Mouse (Mus musculus): ENCODE results near the gene Trim45.

Gene Trim45

DNA sequence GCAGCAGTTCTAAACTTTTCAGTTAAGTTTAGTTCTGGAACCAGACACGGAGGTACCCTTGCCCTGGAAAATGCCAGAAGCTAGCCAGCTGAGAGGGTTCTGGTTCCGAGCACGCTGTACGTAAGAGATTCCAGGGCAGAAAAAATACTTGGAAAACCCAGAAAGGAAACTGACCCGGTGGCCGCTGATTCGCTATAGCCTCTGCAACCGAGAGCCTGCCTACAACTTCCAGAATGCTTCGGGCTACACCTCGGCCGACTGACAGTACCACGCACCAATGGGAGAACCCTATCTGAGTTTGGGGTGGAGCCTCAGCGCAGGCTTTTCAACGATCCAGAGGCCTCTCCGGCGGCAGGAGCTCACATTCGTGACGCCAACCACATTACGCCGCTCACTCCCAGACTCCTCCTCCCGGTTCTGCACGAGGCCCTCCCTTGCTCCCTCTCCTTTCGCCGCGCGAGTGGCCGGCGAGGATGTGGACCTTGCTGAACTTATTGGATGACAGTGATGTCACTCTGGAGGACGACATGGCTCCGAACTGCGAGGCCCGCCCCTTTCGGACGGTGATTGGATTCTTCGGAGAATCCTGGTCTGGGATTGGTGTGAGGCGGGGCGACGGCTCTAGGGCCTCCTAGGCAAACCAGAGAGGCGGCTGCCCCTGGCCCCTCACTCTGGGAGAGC, at the start of gene Trim45:
Gene Trim45 (plus strand): TSS at position 378 of the 681 bp plus-strand sequence.
- peak; percentile 94 to 98 for DNase-seq (ENCODE audit: low spot score in 2 of 2)

DNA sequence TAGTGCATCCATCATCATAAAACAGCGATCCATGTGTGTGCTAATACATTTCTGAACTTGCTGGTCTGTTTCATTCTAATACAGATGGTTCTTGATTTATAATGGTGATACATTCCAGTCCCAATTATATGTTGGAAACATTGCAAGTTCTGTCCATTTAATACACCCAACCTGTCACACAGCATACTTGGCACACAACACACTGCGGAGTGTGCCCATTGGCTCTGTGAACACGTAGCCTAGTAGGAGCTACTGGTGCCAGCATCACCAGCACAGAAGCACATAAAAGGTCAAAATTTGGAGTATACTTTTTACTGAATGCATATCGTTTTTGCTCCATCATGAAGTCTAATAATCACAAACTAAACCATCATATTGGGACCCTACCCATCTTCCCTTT, 44.9 kb upstream of the Trim45 start:
- no peak for DNase-seq (ENCODE audit: low spot score in 2 of 2)

DNA sequence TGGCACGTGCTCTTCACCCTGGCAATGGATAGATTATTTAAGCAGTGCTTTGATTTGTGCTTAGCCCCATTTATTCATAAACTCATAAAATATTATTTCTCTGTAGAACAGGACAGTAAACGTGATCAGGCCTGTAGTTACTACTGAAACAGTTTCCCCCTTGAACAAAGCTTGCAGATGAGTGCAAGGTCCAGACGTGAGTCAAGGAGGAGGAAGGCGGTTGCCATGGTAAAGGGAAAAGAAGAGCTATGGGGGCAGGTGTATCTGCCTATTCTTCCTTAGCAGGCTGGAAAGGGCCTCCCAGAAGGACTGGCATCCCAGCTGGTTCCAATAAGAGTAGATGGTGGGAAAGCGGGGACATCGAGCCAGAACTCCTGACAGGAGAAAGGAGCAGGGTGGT, 40.6 kb upstream of the Trim45 start:
- no peak for DNase-seq (ENCODE audit: low spot score in 2 of 2)

DNA sequence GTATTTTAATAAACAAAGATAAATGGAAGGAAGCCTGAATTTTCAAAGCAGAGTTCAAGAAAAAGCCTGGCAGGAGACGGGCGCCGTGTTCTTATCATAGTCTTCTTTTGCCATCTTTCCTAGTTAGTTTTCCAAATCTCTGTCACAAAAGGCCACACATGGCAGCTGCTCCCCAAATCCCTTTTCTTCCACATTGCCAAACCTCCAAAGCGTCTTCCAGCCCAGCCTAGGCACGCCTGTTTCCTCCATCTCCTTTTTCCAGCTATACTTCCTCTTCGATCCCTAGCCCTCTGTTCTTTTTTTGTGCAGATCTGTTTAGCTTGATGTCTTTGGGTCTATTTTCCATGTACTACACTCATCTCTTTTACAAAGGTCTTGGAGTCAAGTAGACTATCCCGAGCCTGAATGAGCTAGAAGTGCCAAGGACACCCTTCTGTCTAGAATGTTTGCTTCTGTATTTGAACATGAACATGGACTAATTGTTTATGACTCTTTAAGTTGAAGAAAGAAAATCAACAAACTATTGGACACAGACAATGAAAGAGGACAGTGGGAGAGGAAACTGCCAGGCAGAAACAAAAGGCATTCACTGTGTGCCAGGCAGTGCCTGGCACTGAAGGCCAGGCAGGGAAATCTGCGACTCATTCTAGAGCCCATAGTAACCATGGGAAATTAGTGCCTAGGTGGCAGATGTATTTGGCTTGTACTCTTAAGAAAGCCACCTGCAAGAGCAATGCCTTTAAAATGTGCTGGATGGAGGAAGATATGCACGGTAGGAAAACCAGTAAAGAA, 40.0 kb upstream of the Trim45 start:
- no peak for DNase-seq (ENCODE audit: low spot score in 2 of 2)

DNA sequence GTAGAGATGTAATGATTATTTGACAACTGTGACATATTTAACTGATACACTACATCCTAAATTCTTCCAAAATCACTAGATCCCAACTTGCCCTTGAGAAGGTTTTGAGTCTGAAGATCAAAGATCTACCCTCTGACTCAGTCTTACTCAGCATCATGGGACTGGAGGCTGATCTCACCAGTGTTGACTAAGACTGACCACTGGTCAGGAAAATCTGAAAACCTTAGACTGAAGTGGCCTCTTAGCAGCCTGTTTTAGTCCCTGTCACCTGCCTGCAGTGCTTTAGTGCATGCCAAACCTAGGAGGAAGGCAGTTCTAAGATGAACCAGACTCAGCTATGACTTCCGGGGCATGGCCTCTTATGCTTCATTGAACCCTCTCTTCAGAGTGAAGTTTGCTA, 32.8 kb upstream of the Trim45 start:
- DNase-seq (ENCODE audit: low spot score in 2 of 2), result no peak

DNA sequence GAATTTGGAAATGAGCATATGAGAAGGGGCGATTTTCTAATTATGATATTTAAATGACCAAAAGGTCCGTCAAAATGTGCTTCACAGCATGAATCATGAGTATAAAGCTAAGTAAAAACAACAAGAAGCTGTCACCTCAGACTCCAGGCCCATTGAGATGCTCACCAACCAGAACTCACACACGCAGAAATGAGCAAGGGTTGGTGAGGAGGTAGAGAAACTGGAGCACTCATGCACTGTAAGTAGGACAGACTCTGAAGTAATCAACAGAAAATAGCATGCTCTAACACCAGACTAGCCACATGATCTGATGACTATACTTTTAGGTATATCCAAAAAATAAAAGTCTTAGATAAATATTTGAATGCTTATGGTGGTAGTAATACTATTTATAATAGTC, 31.6 kb upstream of the Trim45 start:
- DNase-seq (ENCODE audit: low spot score in 2 of 2), result no peak

DNA sequence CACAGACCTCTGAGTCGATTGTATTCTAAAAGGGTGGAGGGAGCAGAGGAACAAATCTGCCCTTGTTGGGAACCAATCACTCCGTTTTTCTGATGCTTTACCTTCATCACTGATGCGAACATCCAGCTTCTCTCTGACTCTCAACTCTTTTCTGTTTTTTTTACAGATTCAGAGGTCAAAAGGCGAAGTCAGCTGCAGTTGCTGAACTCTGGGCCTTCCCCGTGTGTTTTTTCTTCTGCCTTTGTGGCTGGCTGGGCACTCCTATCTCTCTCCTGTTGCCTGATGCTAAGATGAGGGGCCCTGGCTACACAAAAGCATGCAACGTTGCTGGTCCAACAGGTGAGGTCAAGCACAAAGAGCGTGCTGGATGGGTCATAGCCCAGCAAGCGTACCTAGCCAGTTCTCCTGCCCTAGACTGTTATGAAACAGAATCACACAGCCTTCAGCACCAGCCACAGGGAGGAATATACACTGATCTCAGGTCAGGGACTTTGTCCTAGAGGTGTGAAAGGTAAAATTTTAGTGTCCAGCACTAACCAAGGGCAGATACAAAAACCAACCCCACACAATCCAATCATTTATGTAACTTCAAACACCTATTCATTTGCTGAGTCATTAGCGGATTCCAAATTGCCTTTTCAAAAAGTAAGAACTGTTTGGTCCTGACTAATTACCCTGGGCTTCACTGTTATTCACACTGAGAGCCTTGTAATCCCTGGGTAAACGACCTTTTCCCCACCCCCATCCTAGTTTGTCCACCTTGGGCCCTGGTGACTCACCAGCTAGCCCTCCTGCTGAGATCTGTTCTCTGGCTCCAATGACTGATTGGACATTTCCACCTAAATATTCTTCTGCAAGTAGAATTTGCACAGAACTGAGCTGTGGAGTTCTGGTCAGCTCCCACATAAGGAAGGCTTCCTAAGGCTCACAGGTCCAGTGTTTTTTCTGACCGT, 29.3 kb upstream of the Trim45 start:
- DNase-seq (ENCODE audit: low spot score in 2 of 2), result no peak

DNA sequence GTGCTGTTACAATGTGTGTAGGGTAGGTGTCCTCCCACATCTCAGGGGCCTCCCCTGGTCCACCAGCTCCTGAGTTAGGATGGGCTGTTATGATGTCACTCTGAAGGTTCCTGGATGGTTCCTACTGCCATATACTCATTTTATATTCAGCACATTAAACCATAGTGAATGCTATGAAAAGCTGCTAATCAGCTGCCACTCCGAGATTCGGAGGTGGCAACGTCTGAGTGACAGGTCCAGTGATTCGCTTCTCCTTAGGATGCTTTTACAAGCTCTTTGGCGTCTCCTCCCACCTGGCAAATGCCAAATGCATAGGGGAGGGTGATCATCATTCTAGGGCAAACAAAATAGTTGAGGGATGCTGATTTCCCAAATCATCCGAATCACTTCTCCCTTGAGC, 26.5 kb upstream of the Trim45 start:
- DNase-seq (ENCODE audit: low spot score in 2 of 2), result no peak

DNA sequence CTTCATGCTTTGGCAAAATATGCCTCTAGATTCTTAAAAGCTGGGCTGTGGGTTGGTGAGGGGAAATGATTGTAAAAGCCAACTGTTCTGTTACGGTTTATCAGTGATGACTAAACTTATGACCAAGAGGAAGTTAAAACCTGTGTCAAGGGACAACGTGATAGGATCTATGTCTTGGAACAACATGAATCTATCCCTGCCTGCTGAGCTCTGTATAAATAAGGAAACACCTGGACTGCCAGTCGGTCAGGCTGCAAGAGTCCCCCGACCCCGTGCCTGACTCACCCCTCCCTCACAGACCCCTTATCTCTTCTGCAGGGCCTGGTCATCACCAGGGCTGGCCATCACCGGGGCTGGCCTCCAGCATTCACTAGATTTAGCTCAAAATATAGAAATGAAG, 15.9 kb upstream of the Trim45 start:
- DNase-seq (ENCODE audit: low spot score in 2 of 2), result no peak

DNA sequence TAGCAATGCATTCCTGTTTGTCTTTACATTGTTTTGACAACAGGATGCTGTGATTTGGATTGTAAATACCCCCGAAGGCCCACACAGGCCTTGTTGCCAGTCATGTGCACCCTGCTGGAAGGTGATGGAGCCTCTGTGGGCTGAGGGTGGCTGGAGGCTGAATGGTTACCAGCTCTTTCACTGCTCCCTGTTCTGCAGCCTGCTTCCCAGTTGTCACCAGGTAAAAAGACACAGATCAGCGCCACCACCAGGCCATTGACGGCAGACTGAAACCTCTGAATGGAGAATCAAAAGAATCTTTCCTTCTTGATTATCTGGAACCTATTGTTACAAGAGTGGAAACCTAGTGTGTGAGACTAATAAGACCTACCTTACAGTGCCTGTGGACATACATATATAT, 15.1 kb upstream of the Trim45 start:
- peak in 1 of 2 experiments; percentile 11 for DNase-seq (ENCODE audit: low spot score in 2 of 2)

DNA sequence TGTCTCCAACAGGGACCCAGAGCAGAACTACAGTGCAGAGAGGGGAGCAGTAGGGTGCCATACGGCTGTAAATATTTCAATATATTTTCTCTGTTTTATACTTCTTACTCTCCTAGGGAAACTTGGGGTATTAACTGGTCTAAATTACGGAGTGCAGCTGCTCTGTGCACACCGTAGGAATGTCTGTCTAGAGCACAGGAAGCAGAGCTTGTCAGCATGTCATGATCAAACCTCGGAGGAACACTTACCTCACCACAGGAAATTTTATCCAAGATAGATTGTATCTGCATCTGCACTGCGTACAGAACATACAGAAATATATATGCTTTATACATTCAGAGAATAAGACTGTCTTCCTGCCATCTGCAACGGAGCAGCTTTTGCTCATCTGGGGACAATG, 13.4 kb upstream of the Trim45 start:
- DNase-seq (ENCODE audit: low spot score in 2 of 2), result no peak

DNA sequence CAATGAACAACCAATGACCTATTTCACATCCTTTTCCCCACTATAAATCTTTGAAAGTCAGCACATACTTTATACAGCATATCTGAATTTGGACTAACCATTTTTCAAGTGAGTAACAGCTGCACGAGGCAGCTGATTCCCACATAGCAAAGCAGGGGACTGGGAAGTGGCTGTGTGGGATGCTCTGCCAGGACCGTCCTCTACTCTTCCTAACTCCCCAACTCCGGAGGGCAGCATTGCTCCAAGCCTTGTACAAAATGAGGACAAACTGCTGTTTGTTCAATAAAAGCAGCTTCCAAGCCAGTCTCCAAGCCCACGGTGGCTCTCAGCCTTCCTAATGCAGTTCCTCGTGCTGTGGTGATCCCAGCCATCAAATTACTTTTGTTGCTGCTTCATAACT, 11.4 kb upstream of the Trim45 start:
- no peak for DNase-seq (ENCODE audit: low spot score in 2 of 2)

DNA sequence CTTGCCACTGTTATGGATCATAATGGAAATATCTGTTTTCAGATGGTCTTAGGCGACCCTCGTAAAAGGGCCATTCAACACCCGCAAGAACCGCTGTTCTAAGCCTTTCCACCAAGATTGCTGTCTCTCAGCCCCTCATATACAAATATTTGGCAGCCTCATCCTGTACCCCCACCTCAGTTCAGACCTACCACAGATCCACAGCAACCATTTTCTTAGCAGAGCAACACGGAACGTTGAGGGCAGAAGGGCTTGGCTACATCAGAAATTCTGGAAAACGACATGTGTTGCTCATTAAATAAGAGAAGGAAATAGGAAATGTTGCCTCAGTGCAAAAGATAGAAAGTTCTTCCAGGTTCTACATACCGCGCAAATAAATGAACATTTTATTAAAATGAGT, 11.0 kb upstream of the Trim45 start:
- no peak for DNase-seq (ENCODE audit: low spot score in 2 of 2)

DNA sequence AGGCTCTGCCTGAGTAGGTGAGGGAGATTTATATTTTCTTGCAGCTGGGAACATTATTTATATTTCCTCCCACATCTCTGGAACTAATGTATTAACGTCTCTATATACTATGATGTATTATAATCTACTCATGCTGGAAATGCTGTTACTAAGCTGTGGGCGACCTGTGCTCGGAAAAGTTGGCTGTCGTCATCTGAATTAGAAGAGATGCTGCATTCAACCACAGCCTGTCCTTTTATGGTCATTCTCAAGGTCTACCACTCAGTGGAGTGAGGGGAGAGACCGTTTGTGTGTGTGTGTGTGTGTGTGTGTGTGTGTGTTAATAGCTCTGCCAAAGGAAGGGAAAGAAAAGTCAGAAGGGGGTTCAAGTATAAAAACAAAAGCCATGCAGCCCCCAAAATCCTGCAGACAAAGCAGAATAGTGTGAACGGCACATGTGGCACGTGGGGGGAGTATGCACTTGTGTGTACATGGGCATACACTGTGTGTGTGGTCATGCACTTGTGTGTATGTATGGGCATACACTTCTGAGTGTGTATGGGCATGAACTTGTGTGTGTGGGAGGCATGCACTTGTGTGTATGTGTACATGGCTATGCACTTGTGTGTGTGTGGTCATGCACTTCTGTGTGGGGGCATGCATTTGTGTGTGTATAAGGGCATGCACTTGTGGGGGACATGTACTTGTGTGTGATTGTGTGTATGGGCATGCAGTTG, 10.3 kb upstream of the Trim45 start:
- DNase-seq (ENCODE audit: low spot score in 2 of 2), result no peak

DNA sequence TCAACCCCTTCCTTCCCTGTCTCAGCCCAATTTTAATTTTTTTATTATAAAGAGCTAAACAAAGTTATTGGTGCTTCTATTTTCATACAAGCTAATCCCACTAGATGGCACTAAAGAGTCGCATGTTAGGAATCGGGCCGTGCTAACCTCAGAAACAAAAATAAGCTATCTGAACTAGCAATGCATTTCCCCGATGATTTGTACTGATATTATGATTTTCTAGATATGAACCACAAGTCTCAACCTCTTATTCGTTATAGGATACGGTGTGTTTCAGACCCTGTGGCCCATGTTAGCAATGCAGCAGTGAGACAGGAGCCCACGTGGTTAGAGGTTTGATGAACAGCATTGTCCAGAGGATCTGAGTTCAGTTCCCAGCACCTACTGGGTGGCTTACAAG, 5.2 kb upstream of the Trim45 start:
- no peak for DNase-seq (ENCODE audit: low spot score in 2 of 2)

DNA sequence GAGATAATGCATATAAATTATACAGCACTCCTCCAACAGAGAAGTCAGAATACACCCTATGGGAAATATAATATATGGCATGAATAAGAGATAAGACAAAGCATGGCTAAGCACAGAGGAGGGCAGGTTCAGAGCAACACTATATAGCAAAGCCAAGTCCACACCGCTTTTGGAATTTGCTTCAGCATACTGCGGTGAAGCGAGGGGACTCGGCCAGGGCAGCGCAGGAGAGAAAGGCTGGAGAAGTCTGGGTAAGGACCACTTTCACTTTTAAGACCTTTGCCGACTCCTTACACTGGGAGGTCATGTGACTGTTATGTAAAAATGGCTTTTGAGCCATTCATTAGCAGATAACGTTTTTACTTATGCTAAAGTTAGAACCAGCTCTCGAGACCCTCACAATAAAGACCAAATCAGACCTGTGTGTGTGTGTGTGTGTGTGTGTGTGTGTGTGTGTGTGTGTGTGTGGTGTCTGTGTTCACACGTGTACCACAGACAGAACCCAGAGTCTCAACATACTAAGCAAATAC, 1.3 kb upstream of the Trim45 start:
- DNase-seq (ENCODE audit: low spot score in 2 of 2), result no peak

DNA sequence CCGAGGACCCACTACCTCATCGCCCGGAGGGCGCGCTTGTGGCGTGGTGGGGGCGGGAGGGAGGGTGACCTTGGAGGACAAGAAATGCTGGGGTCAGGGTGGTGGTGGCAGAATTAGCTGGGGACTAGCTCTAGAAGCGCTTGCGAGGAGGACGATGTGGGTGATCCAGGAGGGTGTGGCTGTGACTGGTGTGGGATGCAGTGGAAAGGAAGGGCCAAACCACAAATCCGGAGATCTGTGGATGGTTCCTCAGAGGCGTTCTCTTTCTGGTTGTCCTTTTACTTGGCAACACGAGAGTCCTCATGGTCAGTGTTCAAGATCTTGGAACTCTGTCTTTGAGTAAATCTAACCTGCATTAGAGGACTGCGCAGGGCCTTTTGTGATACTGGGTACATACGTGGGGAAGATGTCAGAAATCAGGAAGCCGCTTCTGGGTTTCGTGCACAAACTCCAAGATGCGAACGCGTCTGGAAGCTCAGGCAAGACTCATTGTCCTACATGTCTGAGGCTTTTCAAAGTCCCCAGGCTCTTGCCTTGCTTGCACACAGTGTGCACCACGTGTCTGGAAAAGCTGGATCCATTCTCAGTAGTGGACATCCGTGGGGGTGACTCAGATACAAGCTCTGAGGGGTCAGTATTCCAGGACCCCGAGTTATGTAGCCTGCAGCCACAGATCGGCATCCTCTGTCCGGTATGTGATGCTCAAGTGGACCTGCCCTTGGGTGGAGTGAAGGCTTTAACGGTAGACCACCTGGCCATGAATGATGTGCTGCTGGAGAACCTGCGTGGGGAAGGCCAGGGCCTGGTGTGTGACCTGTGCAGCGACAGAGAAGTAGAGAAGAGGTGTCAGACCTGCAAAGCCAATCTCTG, 739 bp downstream of the Trim45 start:
- no peak for DNase-seq (ENCODE audit: low spot score in 2 of 2)

DNA sequence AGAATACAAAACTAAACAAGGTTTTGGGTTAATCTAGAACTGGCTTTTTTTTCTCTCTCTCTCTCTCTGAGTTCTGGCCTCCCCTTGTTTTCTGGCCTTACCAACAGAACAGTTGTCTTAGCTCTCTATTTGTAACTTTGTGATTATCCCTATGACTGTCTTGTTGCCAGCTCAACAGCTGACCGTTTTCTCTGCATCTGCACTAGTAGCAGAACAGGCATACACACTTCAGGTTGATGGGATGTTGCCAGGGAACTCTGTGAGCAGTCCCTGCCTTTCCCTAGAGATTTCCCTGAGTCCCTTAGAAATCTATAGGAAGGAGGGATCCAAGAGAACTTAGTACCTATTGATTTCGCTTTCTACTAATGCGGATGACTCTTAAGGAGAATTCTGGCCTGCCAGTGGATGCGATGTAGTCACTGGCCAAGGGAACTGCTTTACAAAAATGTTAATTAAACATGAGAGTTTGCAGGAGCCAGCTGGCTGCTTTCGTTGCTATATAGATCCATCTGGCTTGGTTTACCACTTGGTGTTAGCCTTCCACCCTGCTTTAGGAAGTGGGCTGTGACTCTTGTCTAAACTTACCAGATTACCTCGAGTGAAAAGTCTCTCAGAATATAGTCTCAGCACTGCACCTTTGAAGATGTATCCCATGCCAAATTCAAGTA, 2.2 kb downstream of the Trim45 start:
- no peak for DNase-seq (ENCODE audit: low spot score in 2 of 2)

DNA sequence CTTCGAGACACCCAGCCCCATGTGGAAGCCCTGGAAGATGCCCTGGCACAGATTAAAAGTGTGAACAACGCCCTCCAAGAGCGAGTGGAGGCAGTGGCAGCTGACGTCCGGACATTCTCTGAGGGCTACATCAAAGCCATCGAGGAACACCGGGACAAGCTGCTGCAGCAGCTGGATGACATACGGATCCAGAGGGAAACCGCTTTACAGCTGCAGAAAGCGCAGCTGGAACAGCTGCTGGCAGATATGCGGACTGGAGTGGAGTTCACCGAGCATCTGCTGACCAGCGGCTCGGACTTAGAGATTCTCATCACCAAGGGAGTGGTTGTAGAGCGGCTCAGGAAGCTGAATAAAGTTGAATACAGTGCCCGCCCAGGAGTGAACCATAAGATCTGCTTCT, 3.2 kb downstream of the Trim45 start:
- no peak for DNase-seq (ENCODE audit: low spot score in 2 of 2)
